Mouse (Mus musculus): ENCODE measurements around the gene Pik3ap1.

DNA sequence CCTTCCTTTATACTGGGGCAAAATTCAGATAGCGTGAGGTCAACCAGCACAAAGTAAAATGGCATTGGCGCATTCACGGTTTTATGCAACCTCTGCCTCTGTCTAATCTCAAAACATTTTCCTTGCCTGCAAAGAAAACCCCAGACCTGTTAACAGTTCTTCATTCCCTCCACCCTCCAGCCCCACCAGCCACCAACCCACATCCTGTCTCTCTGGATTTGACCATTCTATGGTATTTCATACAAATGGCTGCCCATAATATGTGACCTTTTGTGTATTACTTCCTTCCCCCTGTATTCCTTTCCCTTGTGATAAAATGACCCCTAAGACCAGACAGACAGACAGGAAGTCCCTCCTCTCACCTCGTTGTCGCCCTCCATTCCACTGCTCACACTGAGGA, 102.2 kb downstream of the Pik3ap1 start:
- TF ChIP-seq POLR2A (IDR thresholded peaks at IDR 0.05; ENCODE audit: insufficient read depth, low read depth, low read length) (no peak), CTCF (IDR thresholded peaks at IDR 0.05; ENCODE audit: insufficient read depth, low read depth, low read length) (no peak)

Data from olfactory bulb, adult 2 months (tissue).